Mouse (Mus musculus) spleen, adult 2 months (tissue): ENCODE measurements at regions not wholly inside any gene's neighbourhood (a gene's known extent, or its start where the extent isn't known, plus 50 kb on each side); places are given as distances from the start of the nearest gene placed in this dataset.

Source experiments
- CTCF ChIP-seq: fragments of 200-500 bp; IDR thresholded peaks from 2 replicates; pipeline ENCODE4 v1.5.1; 2011; ENCODE audit warnings: mild to moderate bottlenecking, inconsistent platforms; ENCODE audit not compliant: insufficient read depth, insufficient read length, insufficient replicate concordance; ENCODE audit errors: extremely low read depth
- POLR2A ChIP-seq: fragments of 200-500 bp; IDR thresholded peaks from 2 replicates; pipeline ENCODE4 v1.6.1; 2011; ENCODE audit warnings: low read depth, low read length, inconsistent platforms

DNA sequence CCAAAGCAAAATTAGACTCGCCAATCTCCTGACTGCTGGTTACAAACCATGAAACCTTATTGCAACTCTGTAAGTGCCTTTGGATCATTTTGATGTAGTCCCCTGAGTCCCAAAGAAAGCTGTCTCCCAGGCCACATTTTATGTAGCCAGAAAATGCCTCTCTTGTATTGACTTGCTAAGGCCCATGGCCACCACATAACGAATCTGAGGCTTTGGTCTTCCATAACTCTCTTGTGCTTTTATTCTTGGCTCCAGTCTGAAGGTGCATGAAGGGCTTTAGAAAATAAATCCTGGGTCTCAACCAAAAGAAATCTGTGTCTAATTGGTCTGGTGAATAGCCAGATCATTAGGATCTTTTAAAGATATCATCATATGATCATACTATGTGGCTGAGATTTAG lies 77.3 kb upstream of the Gm11146 start:
- TF ChIP-seq CTCF (no peak), POLR2A (no peak)
